Mouse (Mus musculus) testis, adult 2 months (tissue): ENCODE data around the gene Cd4. TPM values are rescaled to one million over a fixed set of nuclear protein-coding genes. Genes with fewer than 3 reads are reported as not detected.
A peak's percentile ranks its signal among the peaks of the same experiment; 100 is the strongest.

Experiments used
- H3K27ac ChIP-seq: fragments of 200-500 bp; 2 replicates; pipeline ENCODE4 v1.5.1; 2012; ENCODE audit warnings: low read depth, low read length; ENCODE audit not compliant: control insufficient read depth, insufficient read depth
- H3K27me3 ChIP-seq: fragments of 200-500 bp; 2 replicates; pipeline ENCODE4 v1.6.1; 2012; ENCODE audit warnings: mild to moderate bottlenecking, low read length, moderate library complexity; ENCODE audit not compliant: control insufficient read depth, insufficient read depth
- H3K36me3 ChIP-seq: fragments of 200-500 bp; 2 replicates; pipeline ENCODE4 v1.6.1; 2012; ENCODE audit warnings: mild to moderate bottlenecking, low read length; ENCODE audit not compliant: control insufficient read depth, insufficient read depth
- H3K4me1 ChIP-seq: fragments of 200-500 bp; 2 replicates; pipeline ENCODE4 v1.6.1; 2012; ENCODE audit warnings: low read length; ENCODE audit not compliant: control insufficient read depth, insufficient read depth
- H3K4me3 ChIP-seq: fragments of 200-500 bp; 2 replicates; pipeline ENCODE4 v1.5.1; 2012; ENCODE audit warnings: low read depth, mild to moderate bottlenecking, low read length, moderate library complexity, mixed read lengths; ENCODE audit not compliant: control insufficient read depth
- CTCF ChIP-seq: fragments of 200-500 bp; IDR thresholded peaks from 2 replicates; pipeline ENCODE4 v1.5.1; 2012; ENCODE audit warnings: low read depth, mild to moderate bottlenecking, inconsistent platforms, low read length, moderate library complexity; ENCODE audit not compliant: control insufficient read depth, insufficient read depth, insufficient replicate concordance
- POLR2A ChIP-seq: fragments of 200-500 bp; IDR thresholded peaks from 2 replicates; pipeline ENCODE4 v1.6.1; 2012; ENCODE audit warnings: low read depth, mild to moderate bottlenecking, inconsistent platforms, low read length, moderate library complexity; ENCODE audit not compliant: control insufficient read depth
- polyA plus RNA-seq: library from polyadenylated mRNA; depleted of rRNA; stranded (reverse); fragments of >200 nt; gene quantifications from 2 replicates; pipeline ENCODE4 v1.2.3, GENCODE M21; 2012

Gene Cd4
- polyA plus RNA-seq, 1 experiment: 0.67 TPM

GRCm38 (mm10) chr6:124915160-124915941, 27.3 kb upstream of the Cd4 start:
- Histone ChIP-seq H3K4me1 (peaks cover 24% of the 10 kb centered on the region), H3K4me3 (peak overlapping the region; percentile 83), H3K36me3 (no peaks in the 10 kb centered on the region), H3K27ac (no peak overlapping the region), H3K27me3 (peaks cover 5% of the 10 kb centered on the region)
- no peak for TF ChIP-seq CTCF
- TF ChIP-seq POLR2A: no peak

GRCm38 (mm10) chr6:124914511-124914910, 26.5 kb upstream of the Cd4 start:
- peak overlapping the region; percentile 11 for H3K4me3 ChIP-seq

GRCm38 (mm10) chr6:124913721-124914285, 25.8 kb upstream of the Cd4 start:
- no peaks in the 10 kb centered on the region for H3K36me3 ChIP-seq
- no peak for TF ChIP-seq CTCF
- no peak for TF ChIP-seq POLR2A
- peaks cover 25% of the 10 kb centered on the region for H3K4me1 ChIP-seq
- H3K27ac ChIP-seq: no peak overlapping the region
- H3K4me3 ChIP-seq: no peak overlapping the region
- peaks cover 5% of the 10 kb centered on the region for H3K27me3 ChIP-seq

More at GRCm38 (mm10) chr6:124914511-124914910, 26.5 kb upstream of the Cd4 start:
- peaks cover 5% of the 10 kb centered on the region for H3K27me3 ChIP-seq
- H3K4me1 ChIP-seq: peaks cover 30% of the 10 kb centered on the region
- H3K36me3 ChIP-seq: no peaks in the 10 kb centered on the region
- TF ChIP-seq POLR2A (no peak), CTCF (no peak)
- no peak overlapping the region for H3K27ac ChIP-seq

GRCm38 (mm10) chr6:124913214-124913613, 25.2 kb upstream of the Cd4 start:
- Histone ChIP-seq H3K36me3 (no peaks in the 10 kb centered on the region), H3K4me3 (no peak overlapping the region), H3K27me3 (peaks cover 5% of the 10 kb centered on the region), H3K27ac (no peak overlapping the region), H3K4me1 (peaks cover 23% of the 10 kb centered on the region)
- TF ChIP-seq CTCF: no peak
- TF ChIP-seq POLR2A: no peak

- TF ChIP-seq CTCF: no peak
- TF ChIP-seq POLR2A: no peak
- Histone ChIP-seq H3K4me3 (no peak within 1 kb of the TSS), H3K27ac (no peak within 1 kb of the TSS), H3K4me1 (peaks cover 23% of the 10 kb centered on the region), H3K36me3 (no peaks in the 10 kb centered on the region), H3K27me3 (no peaks in the 10 kb centered on the region)
Observed at GRCm38 (mm10) chr6:124911533-124912218, 23.7 kb upstream of the Cd4 start, which contains the start of gene Lag3. Lag3 (minus strand) TSS chr6:124911705.

GRCm38 (mm10) chr6:124910032-124910431, 22.0 kb upstream of the Cd4 start:
- peak overlapping the region; percentile 22 for H3K4me3 ChIP-seq
- no peaks in the 10 kb centered on the region for H3K36me3 ChIP-seq
- H3K27me3 ChIP-seq: no peaks in the 10 kb centered on the region
- TF ChIP-seq CTCF: no peak
- TF ChIP-seq POLR2A: no peak
- H3K4me1 ChIP-seq: peaks cover 19% of the 10 kb centered on the region
- H3K27ac ChIP-seq: no peak overlapping the region

GRCm38 (mm10) chr6:124907767-124908166, 19.7 kb upstream of the Cd4 start:
- no peak overlapping the region for H3K27ac ChIP-seq
- no peak overlapping the region for H3K4me3 ChIP-seq
- H3K4me1 ChIP-seq: peaks cover 27% of the 10 kb centered on the region
- TF ChIP-seq CTCF (no peak), POLR2A (no peak)
- no peaks in the 10 kb centered on the region for H3K27me3 ChIP-seq
- no peaks in the 10 kb centered on the region for H3K36me3 ChIP-seq
